Mouse (Mus musculus): ENCODE results near the gene Spg11. TPM values are rescaled to one million over a fixed set of nuclear protein-coding genes. Genes with fewer than 3 reads are reported as not detected.
"Not testable (repeated sequence)": the region's sequence is repeated elsewhere in the genome, so short reads cannot be mapped to it uniquely, and the experiment has no call there.

Spg11 gene
- polyA plus RNA-seq, 1 experiment from 2014 or later, result 5.8 TPM

GRCm38 (mm10) chr2:122036064-122036463, 82.1 kb downstream of the Spg11 start:
- no peaks in the 10 kb centered on the region; the same call in 1 of the 2 replicates for H3K36me3 ChIP-seq (ENCODE audit: control insufficient read depth, insufficient read depth, low read length)
- 92% methylated on average over 3 of the region's 3 CpGs for WGBS

DNA sequence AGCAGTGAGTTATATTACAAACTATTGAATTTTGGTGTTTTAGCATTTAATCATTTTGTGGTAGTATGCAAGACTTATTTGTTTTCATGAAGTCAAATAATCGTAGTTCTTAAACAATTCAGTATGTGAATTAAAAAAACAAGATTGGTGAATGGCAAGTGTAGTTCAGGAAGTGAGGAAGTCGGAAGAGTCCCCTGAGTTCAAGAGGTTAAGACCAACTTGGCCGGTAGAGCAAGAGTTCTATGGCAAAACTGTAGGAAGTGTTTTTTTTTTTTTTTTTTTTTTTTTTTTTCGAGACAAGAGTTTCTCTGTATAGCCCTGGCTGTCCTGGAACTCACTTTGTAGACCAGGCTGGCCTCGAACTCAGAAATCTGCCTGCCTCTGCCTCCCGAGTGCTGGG, 86.2 kb downstream of the Spg11 start:
- 82% methylated on average over 6 of the region's 6 CpGs for WGBS
- H3K9ac ChIP-seq (ENCODE audit: low read depth, low read length), result no peak overlapping the region
- ATAC-seq, result no peak
- no peak overlapping the region for H3K4me3 ChIP-seq (ENCODE audit: low read length)
- H3K4me2 ChIP-seq (ENCODE audit: low read length), result no peak overlapping the region
- H3K9me3 ChIP-seq (ENCODE audit: control insufficient read depth, low read length), result no peaks in the 10 kb centered on the region
- H3K4me1 ChIP-seq (ENCODE audit: control insufficient read depth, insufficient read depth, low read depth, low read length), result peaks cover 15% of the 10 kb centered on the region
- no peaks in the 10 kb centered on the region for H3K36me3 ChIP-seq (ENCODE audit: control insufficient read depth, insufficient read depth, low read length)
- no peaks in the 10 kb centered on the region for H3K27me3 ChIP-seq (replicated peaks; ENCODE audit: control insufficient read depth, insufficient read depth, low read length)
- H3K27ac ChIP-seq (ENCODE audit: low read depth, low read length), result no peak overlapping the region

More at GRCm38 (mm10) chr2:122036064-122036463, 82.1 kb downstream of the Spg11 start:
- Histone ChIP-seq H3K9ac (ENCODE audit: low read depth, low read length) (no peak overlapping the region), H3K27me3 (replicated peaks; ENCODE audit: control insufficient read depth, insufficient read depth, low read length) (no peaks in the 10 kb centered on the region), H3K4me1 (ENCODE audit: control insufficient read depth, insufficient read depth, low read depth, low read length) (no peaks in the 10 kb centered on the region), H3K4me2 (ENCODE audit: low read length) (no peak overlapping the region), H3K27ac (ENCODE audit: low read depth, low read length) (no peak overlapping the region), H3K4me3 (ENCODE audit: low read length) (no peak overlapping the region), H3K9me3 (ENCODE audit: control insufficient read depth, low read length) (no peaks in the 10 kb centered on the region)
- no peak for ATAC-seq

- peak overlapping the region; percentile 98 for H3K4me3 ChIP-seq (ENCODE audit: low read length)
- under 1% methylated on average over 64 of the region's 71 CpGs for WGBS
- no peaks in the 10 kb centered on the region for H3K36me3 ChIP-seq (ENCODE audit: control insufficient read depth, insufficient read depth, low read length)
- ATAC-seq, result peak; percentile 73; the same call in 1 of the 2 replicates
- no peaks in the 10 kb centered on the region for H3K9me3 ChIP-seq (ENCODE audit: control insufficient read depth, low read length)
- H3K27ac ChIP-seq (ENCODE audit: low read depth, low read length), result peak overlapping the region; percentile 86
- H3K9ac ChIP-seq (ENCODE audit: low read depth, low read length), result peak overlapping the region; percentile 83
- H3K4me1 ChIP-seq (ENCODE audit: control insufficient read depth, insufficient read depth, low read depth, low read length), result peaks cover 15% of the 10 kb centered on the region
- peak overlapping the region; percentile 81 for H3K4me2 ChIP-seq (ENCODE audit: low read length)
- H3K27me3 ChIP-seq (replicated peaks; ENCODE audit: control insufficient read depth, insufficient read depth, low read length), result no peaks in the 10 kb centered on the region
These were observed 89.2 kb downstream of the Spg11 start for GRCm38 (mm10) chr2:122028756-122029700.

DNA sequence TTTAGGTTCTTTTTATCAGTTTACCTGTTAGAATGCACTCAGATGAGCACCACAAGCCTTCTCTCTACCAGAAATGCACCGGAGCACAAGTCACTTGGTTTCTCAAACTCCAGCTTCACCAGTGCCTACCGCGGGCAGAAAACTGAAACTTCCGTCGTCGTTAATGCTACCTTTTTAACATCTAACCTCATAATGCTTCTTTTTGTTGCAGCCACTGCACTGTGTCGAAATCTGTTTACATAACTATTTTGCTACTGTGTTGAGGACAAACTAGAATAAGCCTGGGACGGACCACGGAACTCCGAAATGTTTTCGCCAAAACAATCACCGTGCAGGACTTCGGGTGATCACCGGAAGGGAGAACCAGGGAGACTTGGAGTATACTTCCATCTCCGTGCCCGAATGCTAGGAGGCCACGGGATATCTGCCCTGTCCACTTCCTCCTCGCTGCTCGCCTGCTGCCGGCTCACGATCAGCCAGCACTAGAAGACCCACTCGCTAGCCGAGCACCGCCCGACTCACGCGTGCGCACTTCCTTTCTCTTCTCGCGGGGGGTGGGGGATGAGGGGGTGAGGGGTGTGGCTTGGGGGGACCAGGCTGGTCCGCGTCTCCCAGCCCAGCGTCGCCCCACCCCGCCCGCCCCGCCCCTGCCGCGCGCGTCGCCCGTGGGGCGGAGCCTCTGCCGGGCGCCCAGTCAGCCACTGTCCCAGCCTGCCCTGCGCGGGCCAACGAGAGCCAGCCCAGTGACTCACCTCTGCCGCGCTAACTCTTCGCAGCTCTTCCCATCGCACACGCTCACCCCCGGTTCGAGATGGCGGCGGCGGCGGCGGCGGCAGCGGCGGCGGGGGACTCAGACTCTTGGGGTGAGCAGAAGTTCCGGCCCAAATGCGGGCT, 90.1 kb downstream of the Spg11 start, which contains the start of gene Eif3j1:
Gene Eif3j1 (plus strand): TSS at position 685 of the 894 bp plus-strand sequence.
- Histone ChIP-seq H3K4me3 (ENCODE audit: low read length) (peak within 1 kb of the TSS; percentile 98), H3K36me3 (ENCODE audit: control insufficient read depth, insufficient read depth, low read length) (no peaks in the 10 kb centered on the region), H3K4me2 (ENCODE audit: low read length) (peak within 1 kb of the TSS; percentile 81), H3K9ac (ENCODE audit: low read depth, low read length) (peak within 1 kb of the TSS; percentile 83), H3K27ac (ENCODE audit: low read depth, low read length) (peak within 1 kb of the TSS; percentile 86), H3K9me3 (ENCODE audit: control insufficient read depth, low read length) (no peaks in the 10 kb centered on the region), H3K27me3 (replicated peaks; ENCODE audit: control insufficient read depth, insufficient read depth, low read length) (no peaks in the 10 kb centered on the region), H3K4me1 (ENCODE audit: control insufficient read depth, insufficient read depth, low read depth, low read length) (peaks cover 15% of the 10 kb centered on the region)
- WGBS, result 0% methylated on average over 55 of the region's 67 CpGs
- peak; percentile 99 for ATAC-seq

- not testable (repeated sequence) for H3K9ac ChIP-seq (ENCODE audit: low read depth, low read length); H3K27ac ChIP-seq (ENCODE audit: low read depth, low read length); H3K4me3 ChIP-seq (ENCODE audit: low read length); ATAC-seq; H3K27me3 ChIP-seq (replicated peaks; ENCODE audit: control insufficient read depth, insufficient read depth, low read length); H3K9me3 ChIP-seq (ENCODE audit: control insufficient read depth, low read length); H3K36me3 ChIP-seq (ENCODE audit: control insufficient read depth, insufficient read depth, low read length); H3K4me2 ChIP-seq (ENCODE audit: low read length)
- peaks cover 15% of the 10 kb centered on the region for H3K4me1 ChIP-seq (ENCODE audit: control insufficient read depth, insufficient read depth, low read depth, low read length)
- WGBS, result 91% methylated on average over 10 of the region's 10 CpGs
These were observed 91.1 kb downstream of the Spg11 start for GRCm38 (mm10) chr2:122027091-122027490.

DNA sequence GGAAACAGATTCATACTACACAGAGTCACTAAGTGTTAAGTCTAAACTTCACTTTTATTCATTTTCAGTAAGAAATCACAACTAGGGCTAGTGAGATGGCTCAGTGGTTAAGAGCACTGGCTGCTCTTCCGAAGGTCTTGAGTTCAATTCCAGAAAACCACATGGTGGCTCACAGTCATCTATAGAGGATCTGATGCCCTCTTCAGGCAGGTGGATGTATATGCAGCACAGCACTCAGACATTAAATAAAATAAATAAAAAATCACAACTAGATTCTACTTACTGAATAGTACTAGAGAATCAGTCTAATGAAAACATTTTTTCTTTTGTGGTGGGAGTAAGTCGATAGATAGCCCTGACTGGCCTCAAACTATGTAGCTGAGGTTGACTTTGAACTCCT, 95.9 kb downstream of the Spg11 start:
- no peak overlapping the region for H3K27ac ChIP-seq (ENCODE audit: low read depth, low read length)
- H3K9ac ChIP-seq (ENCODE audit: low read depth, low read length), result no peak overlapping the region
- H3K4me2 ChIP-seq (ENCODE audit: low read length), result no peak overlapping the region
- H3K4me1 ChIP-seq (ENCODE audit: control insufficient read depth, insufficient read depth, low read depth, low read length), result no peaks in the 10 kb centered on the region
- no peak for ATAC-seq
- H3K36me3 ChIP-seq (ENCODE audit: control insufficient read depth, insufficient read depth, low read length), result no peaks in the 10 kb centered on the region
- H3K27me3 ChIP-seq (replicated peaks; ENCODE audit: control insufficient read depth, insufficient read depth, low read length), result no peaks in the 10 kb centered on the region
- H3K4me3 ChIP-seq (ENCODE audit: low read length), result no peak overlapping the region
- H3K9me3 ChIP-seq (ENCODE audit: control insufficient read depth, low read length), result no peaks in the 10 kb centered on the region
- WGBS, result 70% methylated on average over 2 of the region's 2 CpGs

GRCm38 (mm10) chr2:122018705-122019104, 99.5 kb downstream of the Spg11 start:
- Histone ChIP-seq H3K4me3 (ENCODE audit: low read length) (no peak overlapping the region), H3K36me3 (ENCODE audit: control insufficient read depth, insufficient read depth, low read length) (no peaks in the 10 kb centered on the region), H3K4me2 (ENCODE audit: low read length) (no peak overlapping the region), H3K4me1 (ENCODE audit: control insufficient read depth, insufficient read depth, low read depth, low read length) (no peaks in the 10 kb centered on the region), H3K27me3 (replicated peaks; ENCODE audit: control insufficient read depth, insufficient read depth, low read length) (no peaks in the 10 kb centered on the region), H3K9ac (ENCODE audit: low read depth, low read length) (no peak overlapping the region), H3K27ac (ENCODE audit: low read depth, low read length) (no peak overlapping the region), H3K9me3 (ENCODE audit: control insufficient read depth, low read length) (no peaks in the 10 kb centered on the region)
- ATAC-seq, result no peak
- WGBS, result 72% methylated on average over 1 of the region's 1 CpGs

- Histone ChIP-seq H3K4me1 (ENCODE audit: control insufficient read depth, insufficient read depth, low read depth, low read length) (no peaks in the 10 kb centered on the region), H3K4me2 (ENCODE audit: low read length) (no peak overlapping the region), H3K27me3 (replicated peaks; ENCODE audit: control insufficient read depth, insufficient read depth, low read length) (no peaks in the 10 kb centered on the region), H3K27ac (ENCODE audit: low read depth, low read length) (no peak overlapping the region), H3K9ac (ENCODE audit: low read depth, low read length) (no peak overlapping the region), H3K4me3 (ENCODE audit: low read length) (no peak overlapping the region), H3K9me3 (ENCODE audit: control insufficient read depth, low read length) (no peaks in the 10 kb centered on the region), H3K36me3 (ENCODE audit: control insufficient read depth, insufficient read depth, low read length) (peaks cover 3% of the 10 kb centered on the region; the same call in 1 of the 2 replicates)
- WGBS, result 87% methylated on average over 7 of the region's 7 CpGs
- no peak for ATAC-seq
These were observed 106.7 kb downstream of the Spg11 start for GRCm38 (mm10) chr2:122011441-122011840.

- peaks cover 7% of the 10 kb centered on the region; the same call in 1 of the 2 replicates for H3K36me3 ChIP-seq (ENCODE audit: control insufficient read depth, insufficient read depth, low read length)
- no peak overlapping the region for H3K27ac ChIP-seq (ENCODE audit: low read depth, low read length)
- H3K27me3 ChIP-seq (replicated peaks; ENCODE audit: control insufficient read depth, insufficient read depth, low read length), result no peaks in the 10 kb centered on the region
- H3K4me2 ChIP-seq (ENCODE audit: low read length), result no peak overlapping the region
- ATAC-seq, result no peak
- H3K9ac ChIP-seq (ENCODE audit: low read depth, low read length), result no peak overlapping the region
- H3K4me3 ChIP-seq (ENCODE audit: low read length), result no peak overlapping the region
- WGBS, result 91% methylated on average over 3 of the region's 3 CpGs
- no peaks in the 10 kb centered on the region for H3K9me3 ChIP-seq (ENCODE audit: control insufficient read depth, low read length)
- H3K4me1 ChIP-seq (ENCODE audit: control insufficient read depth, insufficient read depth, low read depth, low read length), result no peaks in the 10 kb centered on the region
These were observed 109.4 kb downstream of the Spg11 start for GRCm38 (mm10) chr2:122008832-122009231.
